Mouse (Mus musculus) intestine, embryonic 16.5 days (tissue): ENCODE results near the gene Ttc34. TPM values are rescaled to one million over a fixed set of nuclear protein-coding genes. Genes with fewer than 3 reads are reported as not detected.

ENCODE experiments used
- ATAC-seq: fragments of 200-750 bp; cut with Nextera tagmentation; 2 replicates; pipeline ENCODE4 v1.8.0; 2017; ENCODE audit warnings: moderate TSS enrichment, moderate library complexity
- H3K27ac ChIP-seq: fragments of 300-500 bp; sonication (generic); 2 replicates; pipeline ENCODE4 v1.5.1; 2014; ENCODE audit warnings: mild to moderate bottlenecking, low read length
- H3K27me3 ChIP-seq: fragments of 300-500 bp; sonication (generic); replicated peaks from 2 replicates; pipeline ENCODE4 v1.6.1; 2014; ENCODE audit warnings: low read length, control low read depth, mixed read lengths; ENCODE audit not compliant: control insufficient read depth, insufficient read depth
- H3K36me3 ChIP-seq: fragments of 300-500 bp; sonication (generic); 2 replicates; pipeline ENCODE4 v1.6.1; 2014; ENCODE audit warnings: low read length, control low read depth; ENCODE audit not compliant: control insufficient read depth, insufficient read depth
- H3K4me1 ChIP-seq: fragments of 300-500 bp; sonication (generic); 2 replicates; pipeline ENCODE4 v1.6.1; 2014; ENCODE audit warnings: low read length, control low read depth, mixed read lengths; ENCODE audit not compliant: control insufficient read depth, insufficient read depth
- H3K4me2 ChIP-seq: fragments of 300-500 bp; sonication (generic); 2 replicates; pipeline ENCODE4 v1.6.1; 2014; ENCODE audit warnings: low read depth, low read length, control low read depth
- H3K4me3 ChIP-seq: fragments of 300-500 bp; sonication (generic); 2 replicates; pipeline ENCODE4 v1.5.1; 2014; ENCODE audit warnings: mild to moderate bottlenecking, low read length
- H3K9ac ChIP-seq: fragments of 300-500 bp; sonication (generic); 2 replicates; pipeline ENCODE4 v1.6.1; 2014; ENCODE audit warnings: low read depth, low read length
- H3K9me3 ChIP-seq: fragments of 300-500 bp; sonication (generic); 2 replicates; pipeline ENCODE4 v1.6.1; 2016; ENCODE audit warnings: low read length, control low read depth; ENCODE audit not compliant: control insufficient read depth
- WGBS: fragments of 180-500 bp; shearing (Covaris S2); extraction: QIAGEN DNeasy Blood & Tissue Kit; methylation state at CpG from one replicate; pipeline ENCODE4 v1.1.7; 2014; 5-methylcytosine and 5-hydroxymethylcytosine counted together
- polyA plus RNA-seq: library from polyadenylated mRNA; unstranded; fragments of >200 nt; fragmentation: Nextera tagmentation; extraction: Ambion mirVana; gene quantifications from 2 replicates; pipeline ENCODE4 v1.2.1, GENCODE M21; 2015

The Ttc34 gene
- polyA plus RNA-seq, 1 experiment from 2014 or later: 0.12 TPM

GRCm38 (mm10) chr4:154864961-154865760 is 27.9 kb downstream of the Ttc34 start:
- no peaks in the 10 kb centered on the region for H3K27me3 ChIP-seq
- H3K4me2 ChIP-seq: peak overlapping the region; percentile 60
- H3K36me3 ChIP-seq: no peaks in the 10 kb centered on the region
- no peak overlapping the region; the same call in 1 of the 2 replicates for H3K4me3 ChIP-seq
- H3K9ac ChIP-seq: peak overlapping the region; percentile 57
- H3K9me3 ChIP-seq: no peaks in the 10 kb centered on the region
- WGBS: 81% methylated on average over 18 of the region's 18 CpGs
- H3K4me1 ChIP-seq: peaks cover 4% of the 10 kb centered on the region; the same call in 1 of the 2 replicates
- no peak for ATAC-seq
- no peak overlapping the region for H3K27ac ChIP-seq

- WGBS: 88% methylated on average over 5 of the region's 5 CpGs
- no peak for ATAC-seq
- no peak overlapping the region for H3K9ac ChIP-seq
- no peaks in the 10 kb centered on the region for H3K36me3 ChIP-seq
- H3K4me1 ChIP-seq: peaks cover 4% of the 10 kb centered on the region; the same call in 1 of the 2 replicates
- no peaks in the 10 kb centered on the region for H3K27me3 ChIP-seq
- no peaks in the 10 kb centered on the region for H3K9me3 ChIP-seq
- H3K4me2 ChIP-seq: no peak overlapping the region
- H3K27ac ChIP-seq: no peak overlapping the region
- H3K4me3 ChIP-seq: no peak overlapping the region
Measured at GRCm38 (mm10) chr4:154866391-154866790, 29.1 kb downstream of the Ttc34 start.

- Histone ChIP-seq H3K27me3 (0 out of 2 replicates have a peak, but pooled peaks cover 2% of the 10 kb centered on the region), H3K9ac (no peak overlapping the region), H3K36me3 (no peaks in the 10 kb centered on the region), H3K9me3 (no peaks in the 10 kb centered on the region), H3K4me3 (no peak overlapping the region), H3K27ac (no peak overlapping the region), H3K4me1 (peaks cover 4% of the 10 kb centered on the region; the same call in 1 of the 2 replicates), H3K4me2 (no peak overlapping the region)
- ATAC-seq: no peak
- WGBS: 80% methylated on average over 6 of the region's 6 CpGs
Measured at GRCm38 (mm10) chr4:154867257-154867656, 30.0 kb downstream of the Ttc34 start.

GRCm38 (mm10) chr4:154869440-154869839 is 32.2 kb downstream of the Ttc34 start, which contains the start of gene Mmel1:
Mmel1 (plus strand) TSS chr4:154869585.
- ATAC-seq: no peak
- no peak within 1 kb of the TSS for H3K4me3 ChIP-seq
- 79% methylated on average over 7 of the region's 7 CpGs for WGBS

GRCm38 (mm10) chr4:154870721-154871120 is 33.5 kb downstream of the Ttc34 start:
- Histone ChIP-seq H3K4me1 (no peaks in the 10 kb centered on the region), H3K9me3 (no peaks in the 10 kb centered on the region), H3K27ac (no peak overlapping the region), H3K27me3 (0 out of 2 replicates have a peak, but pooled peaks cover 2% of the 10 kb centered on the region), H3K4me2 (no peak overlapping the region), H3K9ac (no peak overlapping the region), H3K4me3 (no peak overlapping the region), H3K36me3 (no peaks in the 10 kb centered on the region)
- WGBS: 78% methylated on average over 4 of the region's 4 CpGs
- no peak for ATAC-seq

More at GRCm38 (mm10) chr4:154869440-154869839, 32.2 kb downstream of the Ttc34 start, which contains the start of gene Mmel1:
- Histone ChIP-seq H3K9me3 (no peaks in the 10 kb centered on the region), H3K36me3 (no peaks in the 10 kb centered on the region), H3K4me2 (no peak within 1 kb of the TSS), H3K9ac (no peak within 1 kb of the TSS), H3K4me1 (peaks cover 4% of the 10 kb centered on the region; the same call in 1 of the 2 replicates), H3K27ac (no peak within 1 kb of the TSS), H3K27me3 (0 out of 2 replicates have a peak, but pooled peaks cover 2% of the 10 kb centered on the region)

GRCm38 (mm10) chr4:154871757-154872251 is 34.5 kb downstream of the Ttc34 start:
- no peak overlapping the region for H3K4me2 ChIP-seq
- no peak for ATAC-seq
- H3K36me3 ChIP-seq: no peaks in the 10 kb centered on the region
- H3K4me1 ChIP-seq: no peaks in the 10 kb centered on the region
- 2% methylated on average over 13 of the region's 13 CpGs for WGBS
- no peak overlapping the region for H3K4me3 ChIP-seq
- H3K9me3 ChIP-seq: no peaks in the 10 kb centered on the region
- H3K27me3 ChIP-seq: peaks cover 5% of the 10 kb centered on the region; the same call in 1 of the 2 replicates
- H3K27ac ChIP-seq: no peak overlapping the region
- peak overlapping the region; percentile 46; the same call in 1 of the 2 replicates for H3K9ac ChIP-seq

GRCm38 (mm10) chr4:154873186-154873585 is 35.9 kb downstream of the Ttc34 start:
- Histone ChIP-seq H3K27ac (no peak overlapping the region), H3K4me2 (no peak overlapping the region), H3K9ac (no peak overlapping the region), H3K9me3 (no peaks in the 10 kb centered on the region), H3K4me1 (no peaks in the 10 kb centered on the region), H3K27me3 (peaks cover 5% of the 10 kb centered on the region; the same call in 1 of the 2 replicates), H3K36me3 (no peaks in the 10 kb centered on the region), H3K4me3 (no peak overlapping the region)
- WGBS: 69% methylated on average over 6 of the region's 6 CpGs
- ATAC-seq: no peak

- Histone ChIP-seq H3K36me3 (no peaks in the 10 kb centered on the region), H3K27ac (peak overlapping the region; percentile 66), H3K27me3 (peaks cover 5% of the 10 kb centered on the region; the same call in 1 of the 2 replicates), H3K9me3 (no peaks in the 10 kb centered on the region), H3K4me1 (no peaks in the 10 kb centered on the region; the same call in none of the 2 replicates), H3K4me2 (peak overlapping the region; percentile 56), H3K9ac (peak overlapping the region; percentile 43), H3K4me3 (peak overlapping the region; percentile 36)
- ATAC-seq: peak; percentile 97
- WGBS: 10% methylated on average over 18 of the region's 18 CpGs
Measured at GRCm38 (mm10) chr4:154877864-154878548, 40.7 kb downstream of the Ttc34 start.

- no peak overlapping the region for H3K9ac ChIP-seq
- no peaks in the 10 kb centered on the region; the same call in none of the 2 replicates for H3K4me1 ChIP-seq
- H3K27me3 ChIP-seq: peaks cover 5% of the 10 kb centered on the region; the same call in 1 of the 2 replicates
- H3K9me3 ChIP-seq: no peaks in the 10 kb centered on the region
- H3K27ac ChIP-seq: no peak overlapping the region
- no peak for ATAC-seq
- H3K4me3 ChIP-seq: no peak overlapping the region
- 65% methylated on average over 6 of the region's 6 CpGs for whole genome bisulfite sequencing
- H3K4me2 ChIP-seq: no peak overlapping the region
- no peaks in the 10 kb centered on the region for H3K36me3 ChIP-seq
Measured at GRCm38 (mm10) chr4:154880730-154881129, 43.5 kb downstream of the Ttc34 start.
